Mouse (Mus musculus) bone marrow, adult 2 months (tissue): ENCODE measurements at regions not wholly inside any gene's neighbourhood (a gene's known extent, or its start where the extent isn't known, plus 50 kb on each side); places are given as distances from the start of the nearest gene placed in this dataset.

Experiments
- CTCF ChIP-seq: fragments of 200-500 bp; IDR thresholded peaks from 2 replicates; pipeline ENCODE4 v1.5.1; 2011; ENCODE audit warnings: low read length, control low read depth; ENCODE audit not compliant: control insufficient read depth, insufficient read depth
- POLR2A ChIP-seq: fragments of 200-500 bp; IDR thresholded peaks from 2 replicates; pipeline ENCODE4 v1.6.1; 2011; ENCODE audit warnings: low read depth, mild to moderate bottlenecking, control low read depth, low read length, borderline replicate concordance; ENCODE audit not compliant: control insufficient read depth

GRCm38 (mm10) chr7:135798441-135798840 lies 82.3 kb upstream of the Mki67 start:
- TF ChIP-seq POLR2A = no peak
- TF ChIP-seq CTCF = no peak
